Comparison of ENCODE assay signal across 15 mouse cellular contexts in the genomic region with DNA sequence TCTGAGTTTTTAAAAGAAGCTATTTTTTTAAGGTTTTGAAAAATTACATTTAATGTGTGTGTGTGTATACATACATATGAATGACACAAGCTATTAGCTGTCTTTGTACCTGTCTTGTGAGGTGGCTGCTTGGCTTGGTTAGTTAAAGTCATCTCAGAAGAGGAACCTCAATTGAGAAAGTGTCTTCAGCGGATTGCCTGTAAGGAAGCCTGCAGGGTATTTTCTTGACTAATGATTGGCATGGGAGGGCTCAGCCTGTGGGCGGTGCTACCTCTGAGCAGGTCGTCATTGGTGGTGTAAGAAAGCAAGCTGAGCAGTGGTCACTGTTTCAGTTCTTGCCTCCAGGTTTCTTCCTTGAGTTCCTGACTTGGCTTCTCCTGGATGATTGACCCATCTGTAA.
"Had no signal": no experiment of that assay in that cellular context is flagged by ENCODE, and none has a peak within 500 bp of the region (broad histone marks: within the 10 kb centered on the region; RNA-seq: fewer than 3 reads in every experiment).

No protein-coding gene starts in this region.

- H3K27ac ChIP-seq: limb, embryonic 12.5 days; lung, embryonic 15.5 days; midbrain, embryonic 10.5 days; neural tube, embryonic 15.5 days had no signal

- H3K4me3 ChIP-seq: limb, embryonic 12.5 days; lung, embryonic 15.5 days; midbrain, embryonic 10.5 days; myocyte; neural tube, embryonic 15.5 days had no signal

- H3K4me2 ChIP-seq: limb, embryonic 12.5 days; lung, embryonic 15.5 days; neural tube, embryonic 15.5 days had no signal

- DNase-seq: kidney, adult 11 months; kidney, adult 9 months; kidney, postnatal 10 days; layer of hippocampus, postnatal 36 days; lung, postnatal 14 days; midbrain, embryonic 14.5 days; right cerebral cortex, adult 18-20 months; right cerebral cortex, postnatal 25 days; thymus, adult 18-20 months; thymus, postnatal 14 days had no signal

- H3K9me3 ChIP-seq: limb, embryonic 12.5 days; lung, embryonic 15.5 days; midbrain, embryonic 10.5 days; neural tube, embryonic 15.5 days had no signal

- H3K9ac ChIP-seq: limb, embryonic 12.5 days; lung, embryonic 15.5 days; neural tube, embryonic 15.5 days had no signal

- H3K27me3 ChIP-seq: limb, embryonic 12.5 days; lung, embryonic 15.5 days; neural tube, embryonic 15.5 days had no signal

- H3K36me3 ChIP-seq: limb, embryonic 12.5 days; lung, embryonic 15.5 days; neural tube, embryonic 15.5 days had no signal
